Comparison of ENCODE assay signal across 11 mouse cellular contexts in genomic region chr4:107651021-107651496, GRCm38 (mm10). TPM values are rescaled to one million over a fixed set of nuclear protein-coding genes. Genes with fewer than 3 reads are reported as not detected.
DNase-seq lines count a peak whose midpoint lies in the region; ATAC-seq lines count a peak whose summit lies in the region.
"Had no signal": no experiment of that assay in that cellular context is flagged by ENCODE, and none has a peak within 500 bp of the region (broad histone marks: within the 10 kb centered on the region; RNA-seq: fewer than 3 reads in every experiment).

No protein-coding gene starts in this region.

- DNase-seq in left cerebral cortex, postnatal 4 days = peak; percentile 51
- DNase-seq in left cerebral cortex, adult 8-10 months (ENCODE audit: low spot score in 2 of 2) = no peak
- peak; percentile 39 for DNase-seq in brain, adult 2 months (ENCODE audit: low read depth, low spot score)
- no peak for DNase-seq in layer of hippocampus, adult 11-12 months (ENCODE audit: low spot score)
- DNase-seq in adrenal gland, adult 2 months = no peak
- DNase-seq: liver, postnatal 0 days; right cerebral cortex, postnatal 4 days had no signal

- H3K4me2 ChIP-seq in hindbrain, embryonic 15.5 days = no peak overlapping the region
- H3K4me2 ChIP-seq in neural tube, embryonic 14.5 days (ENCODE audit: low read depth, low read length) = no peak overlapping the region

- H3K9me3 ChIP-seq in hindbrain, embryonic 15.5 days = no peaks in the 10 kb centered on the region
- H3K9me3 ChIP-seq in neural tube, embryonic 14.5 days (ENCODE audit: control insufficient read depth, low read length) = no peaks in the 10 kb centered on the region

- H3K4me1 ChIP-seq in hindbrain, embryonic 15.5 days (replicated peaks) = peaks cover 16% of the 10 kb centered on the region
- H3K4me1 ChIP-seq in neural tube, embryonic 14.5 days (ENCODE audit: control insufficient read depth, insufficient read depth, low read length) = peaks cover 8% of the 10 kb centered on the region; the same call in 1 of the 2 replicates

- no peak overlapping the region for H3K27ac ChIP-seq in hindbrain, embryonic 15.5 days (replicated peaks)
- no peak overlapping the region for H3K27ac ChIP-seq in neural tube, embryonic 14.5 days (ENCODE audit: low read depth, low read length)

- intact Hi-C loops in left cerebral cortex, postnatal 4 days (cut with DNase I) = loop anchor here (5.0 to 10.0 kb wide), 2 partner anchors 229 to 266 kb away; no protein-coding TSS in a partner anchor

- no peaks in the 10 kb centered on the region for H3K27me3 ChIP-seq in hindbrain, embryonic 15.5 days
- no peaks in the 10 kb centered on the region for H3K27me3 ChIP-seq in neural tube, embryonic 14.5 days (ENCODE audit: control insufficient read depth, insufficient read depth, low read length)

- WGBS in hindbrain, embryonic 15.5 days = 16% methylated on average over 12 of the region's 12 CpGs
- WGBS in neural tube, embryonic 14.5 days = 10% methylated on average over 12 of the region's 12 CpGs

- H3K9ac ChIP-seq in hindbrain, embryonic 15.5 days = no peak overlapping the region
- no peak overlapping the region for H3K9ac ChIP-seq in neural tube, embryonic 14.5 days (replicated peaks; ENCODE audit: low read depth, low read length)
- H3K9ac ChIP-seq: liver, postnatal 0 days had no signal

- no peaks in the 10 kb centered on the region for H3K36me3 ChIP-seq in hindbrain, embryonic 15.5 days
- H3K36me3 ChIP-seq in neural tube, embryonic 14.5 days (ENCODE audit: control insufficient read depth, insufficient read depth, low read length) = no peaks in the 10 kb centered on the region

- H3K4me3 ChIP-seq in hindbrain, embryonic 15.5 days = no peak overlapping the region
- no peak overlapping the region for H3K4me3 ChIP-seq in neural tube, embryonic 14.5 days (ENCODE audit: low read depth, low read length)

- ATAC-seq in hindbrain, embryonic 15.5 days (ENCODE audit: low FRiP score, low read depth) = 0 out of 2 replicates have a peak, but pooled peaks have one; percentile 49
- 0 out of 2 replicates have a peak, but pooled peaks have one; percentile 22 for ATAC-seq in neural tube, embryonic 14.5 days (ENCODE audit: low read depth)
- ATAC-seq in megakaryocyte progenitor cell, adult 5-6 weeks (replicated peaks; ENCODE audit: poor library complexity) = no peak
- ATAC-seq: intestine, embryonic 16.5 days; liver, postnatal 0 days had no signal

RNA-seq across cellular contexts. Expression of gene Dmrtb1, which starts 33.0 kb away (rescaled TPM):
- total RNA-seq in left cerebral cortex, postnatal 4 days (2021) = 1 to 10 TPM; 3.4 to 3.6 TPM
- total RNA-seq in left cerebral cortex, adult 8-10 months (2022) = 1 to 10 TPM in 1 of 4 experiments, under 1 TPM in 3; 0.27 to 1.0 (median 0.62) TPM
- 12.4 and 15.8 TPM in 2 replicates for polyA plus RNA-seq in hindbrain, embryonic 15.5 days (2015; fragmentation: Nextera tagmentation; extraction: Ambion mirVana)
- polyA plus RNA-seq in neural tube, embryonic 14.5 days (2014; fragmentation: Nextera tagmentation; extraction: Ambion mirVana) = 4.5 and 8.1 TPM in 2 replicates
- total RNA-seq in adrenal gland, adult 2 months (2021) = not detected
- not detected in 2 replicates for polyA plus RNA-seq in adrenal gland, adult 2 months (2012; rRNA removed)
- 0.66 TPM in 1 of 2 replicates, not detected in the other for total RNA-seq in megakaryocyte progenitor cell, adult 5-6 weeks (2015)
- total RNA-seq in megakaryocyte progenitor cell, adult 5-6 weeks (2017) = 0.75 TPM in 1 of 2 replicates, not detected in the other
- polyA plus RNA-seq: intestine, embryonic 16.5 days; liver, postnatal 0 days had no signal

Comparison
In these comparisons a context has a peak if more than half of its experiments do, and no peak if none do; other contexts are left out.
1. DNase-seq: peak in left cerebral cortex, postnatal 4 days (single experiment) and brain, adult 2 months (single experiment); none in left cerebral cortex, adult 8-10 months (0 of 2), layer of hippocampus, adult 11-12 months (single experiment) and adrenal gland, adult 2 months (single experiment).